Comparison of ENCODE assay signal across 22 mouse cellular contexts in genomic region chr17:12264293-12264692, GRCm38 (mm10). TPM values are rescaled to one million over a fixed set of nuclear protein-coding genes. Genes with fewer than 3 reads are reported as not detected.
A peak's percentile ranks its signal among the peaks of the same experiment; 100 is the strongest.
DNase-seq lines count a peak whose midpoint lies in the region; ATAC-seq and TF ChIP-seq lines count a peak whose summit lies in the region.
"Had no signal": no experiment of that assay in that cellular context is flagged by ENCODE, and none has a peak within 500 bp of the region (broad histone marks: within the 10 kb centered on the region; RNA-seq: fewer than 3 reads in every experiment).

No protein-coding gene starts in this region.

- no peak overlapping the region; the same call in 1 of the 2 replicates for H3K9ac ChIP-seq in heart, embryonic 16.5 days (ENCODE audit: low read length)
- no peak overlapping the region for H3K9ac ChIP-seq in lung, embryonic 14.5 days
- no peak overlapping the region for H3K9ac ChIP-seq in forebrain, embryonic 13.5 days
- H3K9ac ChIP-seq: embryonic facial prominence, embryonic 15.5 days; forebrain, embryonic 15.5 days; hindbrain, embryonic 15.5 days had no signal

- H3K36me3 ChIP-seq in heart, embryonic 16.5 days (ENCODE audit: control insufficient read depth, insufficient read depth): peaks cover 4% of the 10 kb centered on the region; the same call in 1 of the 2 replicates
- H3K36me3 ChIP-seq in lung, embryonic 14.5 days (ENCODE audit: insufficient read depth): peaks cover 27% of the 10 kb centered on the region
- peaks cover 39% of the 10 kb centered on the region for H3K36me3 ChIP-seq in forebrain, embryonic 13.5 days (ENCODE audit: poor library complexity, severe bottlenecking)

- no peak overlapping the region for H3K4me3 ChIP-seq in heart, embryonic 16.5 days (ENCODE audit: low read length)
- no peak overlapping the region for H3K4me3 ChIP-seq in lung, embryonic 14.5 days (ENCODE audit: low read depth, low read length)
- H3K4me3 ChIP-seq in forebrain, embryonic 13.5 days: no peak overlapping the region
- H3K4me3 ChIP-seq: embryonic facial prominence, embryonic 15.5 days; erythroblast, embryonic 14.5 days; forebrain, embryonic 10.5 days; forebrain, embryonic 15.5 days; heart, embryonic 10.5 days; hindbrain, embryonic 15.5 days had no signal

- no peak overlapping the region for H3K4me2 ChIP-seq in heart, embryonic 16.5 days (ENCODE audit: low read depth, low read length)
- no peak overlapping the region for H3K4me2 ChIP-seq in lung, embryonic 14.5 days
- H3K4me2 ChIP-seq in forebrain, embryonic 13.5 days: no peak overlapping the region
- H3K4me2 ChIP-seq: embryonic facial prominence, embryonic 15.5 days; forebrain, embryonic 15.5 days; hindbrain, embryonic 15.5 days had no signal

- H3K9me3 ChIP-seq in heart, embryonic 16.5 days (replicated peaks; ENCODE audit: control insufficient read depth, low read length): no peaks in the 10 kb centered on the region
- no peaks in the 10 kb centered on the region for H3K9me3 ChIP-seq in lung, embryonic 14.5 days (ENCODE audit: low read depth, low read length)
- H3K9me3 ChIP-seq in forebrain, embryonic 13.5 days (replicated peaks): no peaks in the 10 kb centered on the region
- H3K9me3 ChIP-seq: embryonic facial prominence, embryonic 15.5 days; forebrain, embryonic 10.5 days; forebrain, embryonic 15.5 days; heart, embryonic 10.5 days; hindbrain, embryonic 15.5 days had no signal

- no peak for TF ChIP-seq CTCF in lung, embryonic 14.5 days (IDR thresholded peaks at IDR 0.05; ENCODE audit: low read depth)

- H3K27ac ChIP-seq in heart, embryonic 16.5 days (ENCODE audit: low read length): peak overlapping the region; percentile 62
- no peak overlapping the region for H3K27ac ChIP-seq in lung, embryonic 14.5 days (ENCODE audit: low read depth)
- H3K27ac ChIP-seq in forebrain, embryonic 13.5 days: no peak overlapping the region
- H3K27ac ChIP-seq: forebrain, embryonic 10.5 days; forebrain, embryonic 15.5 days; heart, embryonic 10.5 days; hindbrain, embryonic 15.5 days had no signal

- H3K27me3 ChIP-seq in heart, embryonic 16.5 days (ENCODE audit: control insufficient read depth, insufficient read depth, low read length): no peaks in the 10 kb centered on the region
- no peaks in the 10 kb centered on the region for H3K27me3 ChIP-seq in lung, embryonic 14.5 days (ENCODE audit: insufficient read depth, low read length)
- no peaks in the 10 kb centered on the region for H3K27me3 ChIP-seq in forebrain, embryonic 13.5 days
- H3K27me3 ChIP-seq: CH12.LX; embryonic facial prominence, embryonic 15.5 days; forebrain, embryonic 15.5 days; hindbrain, embryonic 15.5 days; Patski had no signal

- ATAC-seq in heart, embryonic 16.5 days (replicated peaks; ENCODE audit: extremely low read depth, insufficient read depth, low FRiP score): no peak
- no peak for ATAC-seq in lung, embryonic 14.5 days (ENCODE audit: insufficient read depth)
- no peak for ATAC-seq in forebrain, embryonic 13.5 days
- ATAC-seq: activated CD4-positive, CD25-positive, alpha-beta regulatory T cell, adult 4 months; forebrain, embryonic 15.5 days; Patski had no signal

- DNase-seq in heart, adult 9 months (ENCODE audit: low spot score in 2 of 2): no peak
- DNase-seq in lung, embryonic 14.5 days: peak; percentile 39
- DNase-seq in lung, postnatal 10 days: peak; percentile 83
- peak; percentile 69 to 86 for DNase-seq in lung, postnatal 4 days
- DNase-seq in layer of hippocampus, adult 9-11 months: no peak
- DNase-seq: adrenal gland, postnatal 25 days; cerebellum, adult 18-20 months; cerebellum, adult 9-11 months; cerebellum, postnatal 36 days; gastrocnemius, postnatal 36 days; heart, postnatal 36 days had no signal

- H3K4me1 ChIP-seq in heart, embryonic 16.5 days (ENCODE audit: control insufficient read depth, insufficient read depth, low read length): peaks cover 22% of the 10 kb centered on the region
- H3K4me1 ChIP-seq in lung, embryonic 14.5 days (ENCODE audit: insufficient read depth): 0 out of 2 replicates have a peak, but pooled peaks cover 6% of the 10 kb centered on the region
- peaks cover 26% of the 10 kb centered on the region for H3K4me1 ChIP-seq in forebrain, embryonic 13.5 days

- WGBS in heart, embryonic 16.5 days: 79% methylated on average over 3 of the region's 3 CpGs
- WGBS in lung, embryonic 14.5 days: 53% methylated on average over 3 of the region's 3 CpGs
- 92% methylated on average over 3 of the region's 3 CpGs for WGBS in forebrain, embryonic 13.5 days

RNA-seq across cellular contexts. Expression of gene Map3k4, which starts 54.3 kb away (rescaled TPM):
- polyA plus RNA-seq in heart, embryonic 16.5 days (2015; fragmentation: Nextera tagmentation; extraction: Ambion mirVana): 28.1 and 33.4 TPM in 2 replicates
- 39.0 and 47.9 TPM in 2 replicates for polyA plus RNA-seq in lung, embryonic 14.5 days (2014; fragmentation: Nextera tagmentation; extraction: Ambion mirVana)
- polyA plus RNA-seq in forebrain, embryonic 13.5 days (2015; fragmentation: Nextera tagmentation; extraction: Ambion mirVana): 44.9 and 46.4 TPM in 2 replicates

Comparison
In these comparisons a context has a peak if more than half of its experiments do, and no peak if none do; other contexts are left out.
1. DNase-seq: peak in lung, embryonic 14.5 days (single experiment), lung, postnatal 10 days (single experiment) and lung, postnatal 4 days (2 of 2); none in heart, adult 9 months (0 of 2) and layer of hippocampus, adult 9-11 months (single experiment).